ENCODE assay signal across 36 mouse cellular contexts in the genomic region with DNA sequence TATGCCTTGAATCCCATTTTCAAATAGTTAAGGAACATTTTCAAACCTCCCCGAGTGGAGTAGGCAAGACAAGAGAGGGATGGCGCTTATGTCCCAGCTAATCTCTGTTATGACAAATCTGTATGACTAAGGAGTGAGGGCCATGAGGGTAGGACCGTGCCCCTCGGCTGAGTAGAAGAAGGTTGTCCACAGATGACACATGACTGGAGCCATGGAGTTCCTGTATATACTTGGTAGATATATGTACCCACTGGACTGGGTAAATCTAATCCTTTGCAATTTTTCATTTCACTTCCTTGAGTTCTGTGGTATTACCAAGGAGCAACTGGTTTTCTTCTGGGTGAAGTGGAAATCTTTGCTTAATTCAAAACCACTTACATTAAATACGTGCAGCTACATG. TPM values are rescaled to one million over a fixed set of nuclear protein-coding genes. Genes with fewer than 3 reads are reported as not detected.
"Had no signal": no experiment of that assay in that cellular context is flagged by ENCODE, and none has a peak within 500 bp of the region (broad histone marks: within the 10 kb centered on the region; RNA-seq: fewer than 3 reads in every experiment).

No protein-coding gene starts in this region.

- H3K9ac ChIP-seq: heart, embryonic 12.5 days; heart, embryonic 13.5 days; heart, embryonic 15.5 days; hindbrain, embryonic 12.5 days; hindbrain, embryonic 13.5 days; hindbrain, embryonic 14.5 days; hindbrain, embryonic 15.5 days; intestine, embryonic 15.5 days; kidney, embryonic 15.5 days had no signal

- H3K4me2 ChIP-seq: heart, embryonic 11.5 days; heart, embryonic 12.5 days; heart, embryonic 13.5 days; heart, embryonic 15.5 days; hindbrain, embryonic 12.5 days; hindbrain, embryonic 13.5 days; hindbrain, embryonic 14.5 days; hindbrain, embryonic 15.5 days; intestine, embryonic 15.5 days; kidney, embryonic 15.5 days had no signal

- H3K27me3 ChIP-seq: heart, embryonic 12.5 days; heart, embryonic 13.5 days; heart, embryonic 15.5 days; hindbrain, embryonic 12.5 days; hindbrain, embryonic 15.5 days; intestine, embryonic 15.5 days had no signal

- H3K9me3 ChIP-seq: heart, embryonic 10.5 days; heart, embryonic 12.5 days; heart, embryonic 13.5 days; heart, embryonic 15.5 days; hindbrain, embryonic 10.5 days; hindbrain, embryonic 12.5 days; hindbrain, embryonic 13.5 days; hindbrain, embryonic 15.5 days; intestine, embryonic 15.5 days; kidney, embryonic 15.5 days had no signal

- H3K4me1 ChIP-seq: heart, embryonic 10.5 days; heart, embryonic 12.5 days; heart, embryonic 13.5 days; heart, embryonic 15.5 days; hindbrain, embryonic 12.5 days; hindbrain, embryonic 13.5 days; hindbrain, embryonic 15.5 days; intestine, embryonic 15.5 days; kidney, embryonic 15.5 days had no signal

- DNase-seq: heart, postnatal 10 days; heart, postnatal 14 days; heart, postnatal 36 days; heart, postnatal 4 days; kidney, adult 11 months; kidney, adult 18-20 months; kidney, adult 2 months; kidney, adult 8-10 months; kidney, adult 9 months; kidney, postnatal 10 days; kidney, postnatal 14 days; kidney, postnatal 25 days; kidney, postnatal 36 days; kidney, postnatal 4 days; layer of hippocampus, adult 9-11 months; layer of hippocampus, postnatal 36 days had no signal

- ATAC-seq: hindbrain, embryonic 16.5 days; hindbrain, postnatal 0 days; inflammation-experienced regulatory T-cells, adult 6 months; intestine, embryonic 15.5 days; intestine, embryonic 16.5 days; intestine, postnatal 0 days had no signal

- H3K36me3 ChIP-seq: heart, embryonic 10.5 days; heart, embryonic 12.5 days; heart, embryonic 13.5 days; heart, embryonic 15.5 days; hindbrain, embryonic 10.5 days; hindbrain, embryonic 12.5 days; hindbrain, embryonic 13.5 days; hindbrain, embryonic 15.5 days; intestine, embryonic 15.5 days; kidney, embryonic 15.5 days had no signal

- H3K27ac ChIP-seq: heart, embryonic 10.5 days; heart, embryonic 13.5 days; heart, embryonic 15.5 days; hindbrain, embryonic 10.5 days; hindbrain, embryonic 12.5 days; hindbrain, embryonic 13.5 days; hindbrain, embryonic 14.5 days; hindbrain, embryonic 15.5 days; hindbrain, postnatal 0 days; intestine, embryonic 15.5 days; kidney, embryonic 15.5 days; kidney, postnatal 0 days; layer of hippocampus, adult 2 months had no signal

- H3K4me3 ChIP-seq: heart, embryonic 10.5 days; heart, embryonic 12.5 days; heart, embryonic 13.5 days; heart, embryonic 15.5 days; hindbrain, embryonic 10.5 days; hindbrain, embryonic 12.5 days; hindbrain, embryonic 13.5 days; hindbrain, embryonic 15.5 days; intestine, embryonic 15.5 days; kidney, embryonic 15.5 days; layer of hippocampus, adult 2 months had no signal

RNA-seq across cellular contexts. Expression of gene Wnt5a, which starts 10.3 kb away (rescaled TPM):
- total RNA-seq: hematopoietic stem cell, adult 5-6 weeks had no signal
- polyA plus RNA-seq: inflammation-experienced regulatory T-cells, adult 6 months had no signal
